25 mouse cellular contexts compared by ENCODE assay signal in genomic region chr11:69956218-69956617, GRCm38 (mm10). TPM values are rescaled to one million over a fixed set of nuclear protein-coding genes. Genes with fewer than 3 reads are reported as not detected.
DNase-seq lines count a peak whose midpoint lies in the region; ATAC-seq and TF ChIP-seq lines count a peak whose summit lies in the region.
"Had no signal": no experiment of that assay in that cellular context is flagged by ENCODE, and none has a peak within 500 bp of the region (broad histone marks: within the 10 kb centered on the region; RNA-seq: fewer than 3 reads in every experiment).

No protein-coding gene starts in this region.

- no peak overlapping the region for H3K4me2 ChIP-seq in kidney, postnatal 0 days (ENCODE audit: low read length)
- H3K4me2 ChIP-seq: embryonic facial prominence, embryonic 15.5 days; heart, embryonic 13.5 days; hindbrain, embryonic 14.5 days; liver, embryonic 11.5 days; midbrain, embryonic 15.5 days; neural tube, embryonic 15.5 days had no signal

- H3K36me3 ChIP-seq in kidney, postnatal 0 days (ENCODE audit: insufficient read depth, low read length) = no peaks in the 10 kb centered on the region
- H3K36me3 ChIP-seq: embryonic facial prominence, embryonic 15.5 days; forebrain, embryonic 10.5 days; heart, embryonic 13.5 days; midbrain, embryonic 15.5 days; neural tube, embryonic 15.5 days had no signal

- H3K27ac ChIP-seq in kidney, postnatal 0 days = no peak overlapping the region
- H3K27ac ChIP-seq: embryonic facial prominence, embryonic 15.5 days; forebrain, embryonic 10.5 days; heart, embryonic 13.5 days; hindbrain, embryonic 14.5 days; left cerebral cortex, adult 2 months; midbrain, embryonic 15.5 days; neural tube, embryonic 15.5 days had no signal

- TF ChIP-seq CTCF in kidney, postnatal 0 days (IDR thresholded peaks at IDR 0.05; ENCODE audit: low read depth) = peak; percentile 25; the same call in 1 of the 2 replicates
- peak; percentile 53 for TF ChIP-seq CTCF in Patski (IDR thresholded peaks at IDR 0.05)

- POLR2A ChIA-PET in Patski (lab: Charles Lee) = no interaction called here

- 70% methylated on average over 1 of the region's 1 CpGs for WGBS in kidney, postnatal 0 days

- no peaks in the 10 kb centered on the region for H3K4me1 ChIP-seq in kidney, postnatal 0 days (replicated peaks; ENCODE audit: insufficient read depth, low read length)
- H3K4me1 ChIP-seq: embryonic facial prominence, embryonic 15.5 days; forebrain, embryonic 10.5 days; midbrain, embryonic 15.5 days; neural tube, embryonic 15.5 days had no signal

- no peak overlapping the region for H3K9ac ChIP-seq in kidney, postnatal 0 days (ENCODE audit: low read depth, low read length)
- H3K9ac ChIP-seq: embryonic facial prominence, embryonic 15.5 days; heart, embryonic 13.5 days; hindbrain, embryonic 14.5 days; midbrain, embryonic 15.5 days; neural tube, embryonic 15.5 days had no signal

- CTCF ChIA-PET in Patski (lab: Charles Lee) = interaction anchor here (0.9 to 1.2 kb wide), 3 partner anchors 12 to 24 kb away, joined by 3 to 5 read pairs (median 5); no protein-coding TSS in a partner anchor

- in situ Hi-C loops in Patski (cut with MboI; ENCODE audit: low pct_unique_long_range_greater_than_20kb) = no loop called here

- no peaks in the 10 kb centered on the region for H3K27me3 ChIP-seq in kidney, postnatal 0 days (ENCODE audit: insufficient read depth, low read length)
- H3K27me3 ChIP-seq in Patski = peaks cover 18% of the 10 kb centered on the region

- no peak for DNase-seq in kidney, postnatal 0 days (ENCODE audit: low spot score)
- DNase-seq in kidney, postnatal 25 days = no peak
- DNase-seq in thymus, postnatal 14 days = peak; percentile 33
- no peak for DNase-seq in thymus, postnatal 0 days (ENCODE audit: low spot score)
- DNase-seq in Patski (ENCODE audit: low read depth, low spot score) = no peak
- DNase-seq in right cerebral cortex, adult 18-20 months = no peak
- no peak for DNase-seq in retina, embryonic 14.5 days (ENCODE audit: low spot score)
- DNase-seq: adrenal gland, postnatal 14 days; cerebellum, adult 18-20 months; cerebellum, postnatal 25 days; kidney, adult 11 months; kidney, postnatal 14 days; layer of hippocampus, adult 9-11 months; left cerebral cortex, postnatal 4 days; lung, postnatal 10 days; right cerebral cortex, postnatal 25 days had no signal

- no peaks in the 10 kb centered on the region for H3K9me3 ChIP-seq in kidney, postnatal 0 days (replicated peaks; ENCODE audit: low read length)
- H3K9me3 ChIP-seq: embryonic facial prominence, embryonic 15.5 days; forebrain, embryonic 10.5 days; heart, embryonic 13.5 days; midbrain, embryonic 15.5 days; neural tube, embryonic 15.5 days had no signal

- no peak overlapping the region for H3K4me3 ChIP-seq in kidney, postnatal 0 days (replicated peaks; ENCODE audit: low read depth, low read length)
- H3K4me3 ChIP-seq: embryonic facial prominence, embryonic 15.5 days; forebrain, embryonic 10.5 days; heart, embryonic 13.5 days; left cerebral cortex, adult 2 months; midbrain, embryonic 15.5 days; neural tube, embryonic 15.5 days had no signal

- no peak for ATAC-seq in kidney, postnatal 0 days (replicated peaks; ENCODE audit: low FRiP score, low read depth)
- ATAC-seq in Patski = no peak
- ATAC-seq: activated CD4-positive, CD25-positive, alpha-beta regulatory T cell, adult 4 months; midbrain, embryonic 15.5 days had no signal

RNA-seq across cellular contexts. Expression of gene Slc2a4, which starts 8.2 kb away (rescaled TPM):
- 21.4 and 23.1 TPM in 2 replicates for polyA plus RNA-seq in kidney, postnatal 0 days (2015; fragmentation: Nextera tagmentation; extraction: Ambion mirVana)
- 11.7 and 11.9 TPM in 2 replicates for polyA plus RNA-seq in thymus, postnatal 0 days (2015; fragmentation: Nextera tagmentation; extraction: Ambion mirVana)
- polyA plus RNA-seq in Patski (2021) = 0.13 TPM
- polyA plus RNA-seq: activated CD4-positive, CD25-positive, alpha-beta regulatory T cell, adult 4 months had no signal

RNA-seq across cellular contexts. Expression of gene Cldn7, which starts 8.4 kb away (rescaled TPM):
- polyA plus RNA-seq in kidney, postnatal 0 days (2015; fragmentation: Nextera tagmentation; extraction: Ambion mirVana) = 238 and 246 TPM in 2 replicates
- 14.4 and 14.8 TPM in 2 replicates for polyA plus RNA-seq in thymus, postnatal 0 days (2015; fragmentation: Nextera tagmentation; extraction: Ambion mirVana)
- not detected for polyA plus RNA-seq in Patski (2021)
- polyA plus RNA-seq: activated CD4-positive, CD25-positive, alpha-beta regulatory T cell, adult 4 months had no signal

RNA-seq across cellular contexts. Expression of gene Ybx2, which starts 20.6 kb away (rescaled TPM):
- polyA plus RNA-seq in kidney, postnatal 0 days (2015; fragmentation: Nextera tagmentation; extraction: Ambion mirVana) = 6.8 and 7.5 TPM in 2 replicates
- 2.6 and 3.6 TPM in 2 replicates for polyA plus RNA-seq in thymus, postnatal 0 days (2015; fragmentation: Nextera tagmentation; extraction: Ambion mirVana)
- polyA plus RNA-seq in Patski (2021) = 2.4 TPM
- polyA plus RNA-seq: activated CD4-positive, CD25-positive, alpha-beta regulatory T cell, adult 4 months had no signal

RNA-seq across cellular contexts. Expression of gene Ctdnep1, which starts 24.7 kb away (rescaled TPM):
- 28.3 and 29.1 TPM in 2 replicates for polyA plus RNA-seq in kidney, postnatal 0 days (2015; fragmentation: Nextera tagmentation; extraction: Ambion mirVana)
- polyA plus RNA-seq in thymus, postnatal 0 days (2015; fragmentation: Nextera tagmentation; extraction: Ambion mirVana) = 24.1 and 25.6 TPM in 2 replicates
- polyA plus RNA-seq in Patski (2021) = 174 TPM

RNA-seq across cellular contexts. Expression of gene Elp5, which starts 26.1 kb away (rescaled TPM):
- polyA plus RNA-seq in kidney, postnatal 0 days (2015; fragmentation: Nextera tagmentation; extraction: Ambion mirVana) = 97.3 and 97.9 TPM in 2 replicates
- 92.6 and 98.6 TPM in 2 replicates for polyA plus RNA-seq in thymus, postnatal 0 days (2015; fragmentation: Nextera tagmentation; extraction: Ambion mirVana)
- polyA plus RNA-seq in Patski (2021) = 76.4 TPM

Comparison
In these comparisons a context has a peak if more than half of its experiments do, and no peak if none do; other contexts are left out.
1. RNA of gene Slc2a4, which starts 8.2 kb away (polyA plus RNA-seq): 21.4 to 23.1 TPM in kidney, postnatal 0 days and 11.7 to 11.9 TPM in thymus, postnatal 0 days; 0.13 TPM in Patski (single experiment); every median in the first group is over 10 times any median in the second.
2. RNA of gene Cldn7, which starts 8.4 kb away (polyA plus RNA-seq): 238 to 246 TPM in kidney, postnatal 0 days; 14.4 to 14.8 TPM in thymus, postnatal 0 days and not detected in Patski (single experiment); every median in the first group is over 10 times any median in the second.